Mouse (Mus musculus) layer of hippocampus, postnatal 10 days (tissue): ENCODE data around the gene Wfdc13. TPM values are rescaled to one million over a fixed set of nuclear protein-coding genes. Genes with fewer than 3 reads are reported as not detected.
A peak's percentile ranks its signal among the peaks of the same experiment; 100 is the strongest.

Experiments used
- DNase-seq, 2 experiments: peaks; one replicate each; pipeline ENCODE4 v3.0.0; 2021; ENCODE audit warnings: low spot score in 2 of 2
- long read RNA-seq: library from polyadenylated mRNA; stranded (forward); transcript quantifications from one replicate; pipeline ENCODE4 v2.0.0, GENCODE M21; 2023
- total RNA-seq, 2 experiments: library from RNA; stranded (reverse); gene quantifications; 2 replicates each; pipeline ENCODE4 v1.2.3; 2021

The Wfdc13 gene
- not detected for total RNA-seq
- long read RNA-seq, result 0 reads

DNA sequence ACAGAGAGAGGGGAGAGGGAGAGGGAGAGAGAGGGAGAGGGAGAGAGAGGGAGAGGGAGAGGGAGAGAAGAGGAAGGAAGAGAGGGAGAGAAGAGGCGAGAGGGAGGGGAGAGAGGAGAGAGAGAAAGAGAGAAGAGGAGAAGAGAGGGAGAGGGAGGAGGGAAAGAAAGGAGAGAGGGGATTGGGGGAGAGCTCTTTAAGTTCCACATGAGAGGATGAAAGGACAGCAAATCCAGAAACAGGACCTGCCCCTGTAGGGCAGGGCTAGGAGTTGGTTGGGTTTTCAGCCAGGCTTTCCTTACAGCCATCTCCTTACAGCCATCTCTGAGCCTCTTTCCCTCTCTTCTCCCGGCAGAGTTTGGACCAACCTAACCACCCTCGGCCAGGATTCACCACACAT is at the start of gene Wfdc13:
TSS of gene Wfdc13 (plus strand) at position 301 of the 400 bp plus-strand sequence.
- DNase-seq, result no peak

- no peak for DNase-seq
These were observed 49.6 kb upstream of the Wfdc13 start for GRCm38 (mm10) chr2:164635266-164635665.

GRCm38 (mm10) chr2:164638696-164639095 is 46.2 kb upstream of the Wfdc13 start, which contains the start of gene Wfdc16:
Gene Wfdc16, minus strand, starts transcription at chr2:164638796.
- DNase-seq, result no peak

DNA sequence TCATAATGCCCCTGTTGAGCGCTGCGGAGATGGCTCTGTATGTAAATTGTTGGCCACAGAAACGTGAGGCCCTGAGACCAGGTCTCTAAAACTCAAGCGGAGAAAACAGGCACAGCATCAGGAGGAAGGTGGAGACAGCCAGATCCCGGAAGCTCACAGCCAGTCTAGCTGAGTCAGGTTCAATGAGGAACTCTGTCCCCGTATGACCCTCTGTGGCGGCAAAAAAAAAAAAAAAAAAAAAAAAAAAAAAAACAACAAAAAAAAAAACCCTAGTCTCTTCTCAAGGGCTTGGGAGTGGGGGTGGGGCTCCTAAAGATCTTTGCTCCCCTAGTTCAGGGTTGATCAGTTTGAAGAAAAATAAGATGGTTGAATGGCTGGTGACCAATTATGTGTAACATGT is 43.8 kb upstream of the Wfdc13 start:
- DNase-seq, result no peak

DNA sequence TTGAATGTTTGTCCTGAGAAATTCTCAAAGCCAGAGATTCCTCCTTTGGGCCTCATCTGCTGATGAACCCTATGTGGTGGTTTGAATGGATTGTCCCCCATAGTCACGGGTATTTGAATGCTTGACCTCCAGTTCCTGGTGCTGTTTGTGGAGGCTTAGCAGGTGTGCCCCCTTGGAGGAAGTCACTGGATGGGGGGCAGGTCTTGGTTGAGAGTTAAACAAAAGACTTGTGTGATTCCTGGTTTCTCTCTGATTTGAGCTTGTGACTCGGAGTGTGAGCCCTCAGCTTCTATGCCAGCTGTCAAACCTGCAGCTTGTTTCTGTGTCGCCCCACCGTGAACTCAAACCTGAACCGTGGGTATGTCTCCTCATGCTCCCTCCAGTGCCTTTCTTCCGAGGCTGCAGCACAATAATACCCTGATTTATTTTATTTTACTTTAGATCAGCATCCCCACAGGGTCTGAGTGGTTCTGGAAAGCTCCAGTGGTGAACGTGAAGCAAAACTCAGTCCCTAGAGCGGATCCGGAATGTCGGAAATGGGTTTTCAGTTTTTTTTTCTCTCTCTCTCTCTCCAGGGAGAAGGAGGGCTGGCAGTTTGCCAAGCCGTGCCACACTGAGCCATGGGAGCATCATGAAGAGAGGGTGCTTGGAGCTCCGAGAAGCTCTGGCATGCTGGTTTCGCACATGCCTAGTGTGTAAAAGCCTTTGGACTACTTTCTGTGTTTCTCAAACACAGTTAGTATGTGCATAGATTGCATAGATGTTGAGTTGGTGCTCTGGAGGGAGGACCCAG is 42.8 kb upstream of the Wfdc13 start:
- DNase-seq, result peak; percentile 35 to 48

DNA sequence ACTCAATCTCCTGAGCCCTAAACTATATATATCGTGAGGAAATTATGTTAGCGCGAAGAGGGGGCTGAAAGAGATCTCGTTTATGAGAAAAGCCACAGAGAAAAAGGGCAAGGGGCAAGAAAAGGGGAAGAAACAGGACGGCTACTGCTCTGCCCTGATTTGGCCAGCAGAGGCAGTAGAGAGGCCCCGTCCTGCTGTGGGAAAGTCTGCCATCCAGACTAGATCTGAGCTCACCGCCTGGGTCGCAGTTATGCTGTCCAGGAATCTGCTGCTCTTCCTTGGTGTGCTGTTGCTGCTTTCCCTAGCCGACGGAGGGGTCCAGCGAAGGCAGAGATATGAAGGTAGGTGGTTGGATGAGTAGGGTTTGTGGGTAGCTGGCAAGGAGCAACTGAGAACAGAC is 29.0 kb upstream of the Wfdc13 start, which contains the start of gene Wfdc10:
TSS of gene Wfdc10 (plus strand) at position 189 of the 400 bp plus-strand sequence.
- peak; percentile 54 to 56 for DNase-seq

DNA sequence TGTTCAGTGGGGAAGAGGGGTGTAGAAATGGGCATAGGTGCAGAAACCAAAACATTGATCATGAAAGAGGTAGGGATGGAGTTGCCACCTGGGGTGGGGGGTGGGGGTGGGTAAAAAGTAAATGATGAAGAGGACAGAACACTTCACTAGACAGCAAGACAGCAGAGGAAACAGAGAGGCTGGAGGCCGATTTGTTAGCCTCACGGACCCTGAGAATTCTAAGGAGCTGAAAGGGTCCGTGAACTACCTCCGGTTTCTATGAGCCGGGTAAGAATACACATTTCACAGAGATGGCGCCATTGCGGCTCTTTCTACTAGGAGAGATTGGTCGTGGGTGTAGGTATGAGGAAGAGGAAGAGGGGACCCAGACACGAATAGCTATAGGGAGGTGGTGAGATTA is 28.4 kb upstream of the Wfdc13 start, which contains the start of gene Wfdc9:
TSS of gene Wfdc9 (minus strand) at position 101 of the 400 bp plus-strand sequence.
- DNase-seq, result no peak

GRCm38 (mm10) chr2:164664851-164665250 is 20.1 kb upstream of the Wfdc13 start:
- DNase-seq, result no peak

- DNase-seq, result no peak
These were observed 14.6 kb upstream of the Wfdc13 start for GRCm38 (mm10) chr2:164670261-164670660.

GRCm38 (mm10) chr2:164670938-164671337 is 14.0 kb upstream of the Wfdc13 start:
- DNase-seq, result no peak

DNA sequence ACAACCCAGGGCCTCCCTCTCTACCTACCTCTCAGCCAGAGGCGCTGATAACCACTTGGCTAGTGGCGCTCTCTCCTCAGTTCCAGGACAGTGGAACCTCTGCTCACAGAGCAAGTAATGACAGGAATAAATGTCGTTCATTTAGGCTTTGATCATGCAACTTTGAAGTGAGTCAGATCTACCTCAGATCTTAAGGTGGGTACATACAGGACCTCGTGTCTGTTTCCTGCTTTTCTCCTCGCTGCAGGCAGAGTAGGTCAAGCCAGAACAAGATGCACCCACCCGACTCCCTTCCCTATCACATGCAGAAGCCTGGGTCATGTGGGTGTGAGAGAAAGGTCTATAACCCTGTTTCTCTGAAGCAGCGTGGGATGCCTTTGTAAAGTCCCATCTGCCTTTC is 10.9 kb upstream of the Wfdc13 start, which contains the start of gene Wfdc11:
TSS of gene Wfdc11 (minus strand) at position 101 of the 400 bp plus-strand sequence.
- DNase-seq, result no peak

- no peak for DNase-seq
These were observed 8.8 kb upstream of the Wfdc13 start for GRCm38 (mm10) chr2:164676103-164676502.

DNA sequence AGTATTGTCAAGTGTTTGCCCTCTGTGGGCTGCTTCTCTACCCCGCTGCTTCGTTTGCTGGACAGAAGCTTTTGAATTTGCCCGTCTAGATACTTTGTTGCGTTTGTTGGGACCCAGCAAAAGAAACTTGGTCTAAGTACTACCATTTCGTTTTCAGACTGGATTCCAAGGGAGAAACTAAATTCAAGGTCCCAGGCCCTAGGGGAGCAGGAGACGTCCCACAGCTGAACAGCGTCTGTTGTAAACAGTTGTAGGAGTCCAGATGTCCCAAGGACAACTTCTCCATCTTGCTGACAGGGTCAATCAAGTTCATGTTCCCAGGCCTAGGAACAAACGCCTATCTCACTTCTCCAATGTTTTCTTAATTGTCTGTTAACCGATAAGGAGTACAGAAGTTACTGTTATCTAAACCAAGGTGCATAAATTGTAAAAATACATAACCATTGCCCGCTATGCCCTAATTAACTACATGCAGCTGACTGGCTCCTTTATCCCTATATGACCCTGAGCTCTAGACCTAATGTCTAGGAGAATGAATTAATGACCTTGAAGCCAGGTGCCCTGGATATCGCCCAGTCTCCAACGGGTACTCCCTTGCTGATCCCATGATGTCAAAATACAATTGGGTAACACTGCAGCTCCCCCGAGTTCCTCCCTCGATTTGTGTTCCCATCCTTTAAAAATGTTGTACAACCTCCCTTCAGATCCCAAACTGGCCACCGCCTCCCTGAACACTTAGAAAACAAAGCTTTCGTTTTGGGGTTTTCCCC is 7.8 kb upstream of the Wfdc13 start:
- DNase-seq, result no peak

- DNase-seq, result peak; percentile 66 to 76
These were observed 5.9 kb upstream of the Wfdc13 start for GRCm38 (mm10) chr2:164678848-164679625.

- no peak for DNase-seq
These were observed 5.0 kb upstream of the Wfdc13 start for GRCm38 (mm10) chr2:164679906-164680305.

- no peak for DNase-seq
These were observed 13.3 kb downstream of the Wfdc13 start, which contains the start of gene Spint4 for GRCm38 (mm10) chr2:164698201-164698600. Gene Spint4, plus strand, starts transcription at chr2:164698501.

GRCm38 (mm10) chr2:164700959-164701358 is 16.1 kb downstream of the Wfdc13 start:
- no peak for DNase-seq

DNA sequence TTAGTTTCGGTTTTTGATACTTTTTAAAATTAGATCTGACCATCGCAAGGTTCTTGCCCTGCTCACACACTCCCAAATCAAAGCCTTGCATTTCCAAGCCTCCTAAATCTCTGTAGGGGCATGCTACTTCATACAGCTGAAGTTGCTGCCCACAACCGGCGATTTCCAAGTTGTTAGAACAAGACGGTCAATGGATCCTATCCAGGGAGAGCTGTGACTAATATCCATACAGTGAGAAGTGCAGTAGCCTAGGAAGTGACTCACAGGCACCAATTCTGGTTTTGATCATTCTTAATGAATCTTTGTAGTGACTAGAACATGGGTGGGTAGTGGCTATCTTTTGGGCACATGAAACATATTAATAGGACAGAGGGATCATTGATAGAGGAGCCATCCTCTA is 16.9 kb downstream of the Wfdc13 start:
- DNase-seq, result no peak

GRCm38 (mm10) chr2:164704235-164704634 is 19.3 kb downstream of the Wfdc13 start:
- DNase-seq, result no peak

DNA sequence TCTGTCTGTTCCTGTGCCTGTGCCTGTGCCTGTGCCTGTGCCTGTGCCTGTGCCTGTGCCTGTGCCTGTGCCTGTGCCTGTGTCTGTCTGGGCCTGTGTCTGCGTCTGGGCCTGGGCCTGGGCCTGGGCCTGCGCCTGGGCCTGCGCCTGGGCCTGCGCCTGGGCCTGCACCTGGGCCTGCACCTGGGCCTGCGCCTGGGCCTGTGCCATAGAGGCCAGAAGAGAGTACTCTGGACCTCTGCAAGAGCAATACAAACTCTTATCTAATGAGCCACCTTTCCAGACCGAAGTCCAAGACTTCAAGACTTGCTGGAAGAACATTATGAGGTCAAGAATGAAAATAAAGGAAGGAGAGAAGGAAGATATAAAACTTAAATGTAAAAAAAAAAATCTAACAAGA is 20.4 kb downstream of the Wfdc13 start:
- DNase-seq, result no peak

DNA sequence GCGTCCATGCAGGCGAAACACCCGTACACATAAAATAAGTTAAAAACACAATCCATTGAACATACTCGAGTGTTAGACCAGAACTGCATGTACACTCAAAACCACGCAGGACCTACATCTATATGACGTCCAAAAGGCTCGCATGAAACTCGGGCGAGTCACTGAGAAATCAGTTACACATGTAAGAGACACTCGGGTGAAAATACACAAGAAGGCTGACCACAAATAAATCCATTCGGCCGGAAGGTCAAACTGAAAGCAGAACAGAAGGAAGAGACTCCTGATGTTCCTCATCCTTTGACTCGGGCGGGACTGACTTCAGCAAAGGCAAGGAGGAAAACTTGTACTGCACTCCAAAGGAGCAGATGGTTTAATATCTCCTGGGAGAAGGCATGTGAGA is 21.1 kb downstream of the Wfdc13 start:
- no peak for DNase-seq
